Mouse (Mus musculus) forebrain, embryonic 12.5 days (tissue): ENCODE results near the gene Pou3f1. TPM values are rescaled to one million over a fixed set of nuclear protein-coding genes. Genes with fewer than 3 reads are reported as not detected.
A peak's percentile ranks its signal among the peaks of the same experiment; 100 is the strongest.

Experiments used
- ATAC-seq: fragments of 200-750 bp; cut with Nextera tagmentation; 2 replicates; pipeline ENCODE4 v1.8.0; 2017; ENCODE audit warnings: moderate TSS enrichment; ENCODE audit not compliant: low FRiP score
- H3K27ac ChIP-seq: fragments of 300-500 bp; sonication (generic); 2 replicates; pipeline ENCODE4 v1.5.1; 2016; ENCODE audit warnings: mild to moderate bottlenecking
- H3K27me3 ChIP-seq: fragments of 300-500 bp; sonication (generic); 2 replicates; pipeline ENCODE4 v1.6.1; 2016; ENCODE audit warnings: mild to moderate bottlenecking
- H3K36me3 ChIP-seq: fragments of 300-500 bp; sonication (generic); replicated peaks from 2 replicates; pipeline ENCODE4 v1.6.1; 2016; ENCODE audit warnings: mild to moderate bottlenecking
- H3K4me1 ChIP-seq: fragments of 300-500 bp; sonication (generic); 2 replicates; pipeline ENCODE4 v1.6.1; 2016
- H3K4me2 ChIP-seq: fragments of 300-500 bp; sonication (generic); 2 replicates; pipeline ENCODE4 v1.6.1; 2016; ENCODE audit warnings: mild to moderate bottlenecking, moderate library complexity
- H3K4me3 ChIP-seq: fragments of 300-500 bp; sonication (generic); replicated peaks from 2 replicates; pipeline ENCODE4 v1.5.1; 2016; ENCODE audit warnings: mild to moderate bottlenecking
- H3K9ac ChIP-seq: fragments of 300-500 bp; sonication (generic); 2 replicates; pipeline ENCODE4 v1.6.1; 2016; ENCODE audit warnings: mild to moderate bottlenecking
- H3K9me3 ChIP-seq: fragments of 300-500 bp; sonication (generic); 2 replicates; pipeline ENCODE4 v1.6.1; 2016
- WGBS: fragments of 180-500 bp; shearing (Covaris S2); methylation state at CpG from one replicate; pipeline ENCODE4 v1.1.7; 2016; 5-methylcytosine and 5-hydroxymethylcytosine counted together
- polyA plus RNA-seq: library from polyadenylated mRNA; unstranded; fragments of >200 nt; fragmentation: Nextera tagmentation; extraction: Ambion mirVana; gene quantifications from 2 replicates; pipeline ENCODE4 v1.2.1, GENCODE M21; 2016

Pou3f1 gene
- polyA plus RNA-seq, 1 experiment from 2014 or later: 16.0 TPM

DNA sequence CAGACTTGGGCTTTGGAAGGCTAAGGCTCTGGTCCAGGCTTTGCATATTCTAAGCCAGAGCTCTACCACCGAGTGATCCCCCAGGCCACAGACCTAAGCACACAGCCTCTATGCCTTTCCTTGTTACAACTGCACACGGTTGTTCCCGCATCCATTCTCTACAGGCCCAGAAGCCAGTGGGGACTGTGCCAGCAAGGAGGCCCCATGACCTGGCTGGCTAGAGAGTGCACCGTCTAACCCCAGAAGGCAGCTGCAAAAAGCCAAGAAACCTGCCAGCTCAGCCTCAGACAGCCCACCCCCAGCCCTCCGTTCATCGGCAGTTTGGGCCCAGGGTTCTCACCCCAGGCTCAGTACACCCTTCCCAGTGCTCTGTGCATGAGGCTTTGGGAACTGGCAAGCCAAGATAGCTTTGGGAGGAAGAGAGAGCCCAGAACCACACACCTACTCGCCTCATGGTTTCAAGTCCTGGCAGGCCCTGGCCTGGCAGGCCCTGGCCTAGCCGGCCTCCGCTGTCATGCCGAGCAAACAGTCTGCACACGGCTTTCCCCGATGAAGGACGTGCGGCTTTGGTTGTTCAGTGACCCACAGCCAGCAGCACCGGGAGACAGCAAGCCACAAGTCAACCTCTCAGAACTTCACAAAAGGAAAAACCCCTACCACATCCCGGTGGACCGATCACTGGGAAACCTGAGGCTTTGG lies 17.9 kb downstream of the Pou3f1 start:
- Histone ChIP-seq H3K27ac (0 out of 2 replicates have a peak overlapping the region, but pooled peaks have one; percentile 19), H3K36me3 (peaks cover 22% of the 10 kb centered on the region), H3K4me2 (no peak overlapping the region), H3K9me3 (no peaks in the 10 kb centered on the region), H3K9ac (no peak overlapping the region), H3K4me3 (no peak overlapping the region), H3K4me1 (peaks cover 42% of the 10 kb centered on the region), H3K27me3 (peaks cover 36% of the 10 kb centered on the region)
- ATAC-seq: no peak
- WGBS: 51% methylated on average over 17 of the region's 17 CpGs

DNA sequence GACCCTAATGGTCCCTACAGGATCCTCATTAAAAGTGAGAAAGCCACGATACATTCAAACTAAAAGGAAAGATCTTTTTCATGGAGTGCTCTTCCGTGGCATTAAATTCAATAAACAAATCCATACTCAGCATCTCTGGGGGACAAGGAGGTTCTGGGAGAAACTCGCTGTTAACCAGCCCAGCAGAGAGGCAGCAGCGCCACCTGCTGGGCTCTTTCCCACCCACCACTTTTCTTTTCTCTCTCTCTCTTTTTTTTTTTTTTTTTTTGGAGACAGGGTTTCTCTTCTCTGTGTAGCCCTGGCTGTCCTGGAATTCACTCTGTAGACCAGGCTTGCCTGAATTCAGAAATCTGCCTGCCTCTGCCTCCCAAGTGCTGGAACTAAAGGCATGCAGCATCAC lies 18.4 kb downstream of the Pou3f1 start:
- no peak for ATAC-seq
- Histone ChIP-seq H3K9ac (no peak overlapping the region), H3K4me1 (peaks cover 42% of the 10 kb centered on the region), H3K36me3 (peaks cover 27% of the 10 kb centered on the region), H3K4me3 (no peak overlapping the region), H3K4me2 (no peak overlapping the region), H3K9me3 (no peaks in the 10 kb centered on the region), H3K27me3 (peaks cover 32% of the 10 kb centered on the region), H3K27ac (no peak overlapping the region)
- WGBS: 2% methylated on average over 4 of the region's 4 CpGs

DNA sequence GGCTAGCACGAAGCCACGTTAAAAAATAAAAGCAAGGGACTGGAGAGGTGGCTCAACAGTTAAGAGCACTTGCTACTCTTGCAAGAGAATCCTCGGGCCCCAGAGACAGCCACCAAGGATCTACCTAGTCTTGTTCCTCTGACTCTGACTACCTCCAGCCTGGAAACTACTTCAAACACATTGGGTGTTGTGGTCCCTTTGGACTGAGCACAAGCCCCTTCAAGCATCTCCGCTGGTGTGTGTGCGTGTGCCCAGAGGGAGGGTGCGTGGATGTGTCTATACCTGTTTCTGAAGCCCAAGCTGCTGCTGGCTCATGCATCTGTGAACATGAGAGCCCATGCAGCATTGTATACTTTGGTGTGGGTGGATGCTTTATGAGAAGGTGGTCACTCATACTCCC lies 19.4 kb downstream of the Pou3f1 start:
- Histone ChIP-seq H3K4me2 (no peak overlapping the region), H3K4me3 (no peak overlapping the region), H3K9me3 (no peaks in the 10 kb centered on the region), H3K9ac (no peak overlapping the region), H3K27ac (no peak overlapping the region), H3K4me1 (peaks cover 40% of the 10 kb centered on the region), H3K36me3 (peaks cover 37% of the 10 kb centered on the region), H3K27me3 (peaks cover 23% of the 10 kb centered on the region)
- 79% methylated on average over 6 of the region's 6 CpGs for WGBS
- no peak for ATAC-seq

DNA sequence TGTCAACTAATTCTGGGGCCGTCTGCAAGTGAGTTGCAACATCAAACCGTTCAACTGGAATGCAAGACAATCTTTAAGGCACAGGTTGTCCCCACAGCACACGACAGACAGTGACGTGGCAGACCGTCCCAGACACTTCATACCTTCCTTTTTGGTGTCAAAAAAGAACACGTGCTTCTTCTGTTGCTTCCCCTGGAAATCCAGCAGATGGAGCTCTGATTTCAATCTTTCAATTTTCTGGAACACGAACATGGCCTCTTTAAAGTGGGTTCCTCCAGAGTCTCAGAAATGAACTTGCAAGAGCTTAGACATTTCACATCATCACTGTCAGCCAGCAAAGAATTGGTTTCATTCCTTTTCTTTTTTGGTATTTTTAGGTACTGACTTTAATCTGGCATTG lies 25.7 kb downstream of the Pou3f1 start:
- H3K4me1 ChIP-seq: no peaks in the 10 kb centered on the region
- no peak for ATAC-seq
- no peak overlapping the region for H3K4me2 ChIP-seq
- no peak overlapping the region for H3K9ac ChIP-seq
- H3K27ac ChIP-seq: no peak overlapping the region
- H3K9me3 ChIP-seq: no peaks in the 10 kb centered on the region
- H3K27me3 ChIP-seq: no peaks in the 10 kb centered on the region
- WGBS: 58% methylated on average over 7 of the region's 7 CpGs
- no peak overlapping the region for H3K4me3 ChIP-seq
- H3K36me3 ChIP-seq: peaks cover 76% of the 10 kb centered on the region

DNA sequence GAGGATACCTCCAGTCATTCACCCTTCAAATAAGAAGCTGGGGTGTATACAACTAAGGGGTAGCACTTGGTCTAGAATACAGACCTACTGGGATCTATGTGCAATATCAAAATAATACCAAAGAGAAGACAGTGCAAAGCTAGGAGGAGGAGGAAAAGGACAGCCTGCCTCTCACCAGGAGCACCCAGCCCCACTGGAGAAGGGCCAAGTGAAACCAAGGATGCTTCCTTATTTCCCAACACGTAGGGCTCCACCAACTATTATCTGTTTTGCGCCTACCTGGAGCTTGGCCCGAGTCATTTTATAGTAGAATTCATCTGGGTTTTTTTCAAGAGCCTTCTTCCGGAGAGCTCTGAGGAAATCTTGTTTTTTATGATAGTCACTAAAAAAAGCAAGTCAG lies 26.9 kb downstream of the Pou3f1 start:
- WGBS: 92% methylated on average over 4 of the region's 4 CpGs
- H3K4me3 ChIP-seq: no peak overlapping the region
- no peak overlapping the region for H3K4me2 ChIP-seq
- no peak overlapping the region for H3K9ac ChIP-seq
- no peaks in the 10 kb centered on the region for H3K4me1 ChIP-seq
- ATAC-seq: no peak
- peaks cover 72% of the 10 kb centered on the region for H3K36me3 ChIP-seq
- H3K9me3 ChIP-seq: no peaks in the 10 kb centered on the region
- no peaks in the 10 kb centered on the region for H3K27me3 ChIP-seq
- H3K27ac ChIP-seq: no peak overlapping the region

DNA sequence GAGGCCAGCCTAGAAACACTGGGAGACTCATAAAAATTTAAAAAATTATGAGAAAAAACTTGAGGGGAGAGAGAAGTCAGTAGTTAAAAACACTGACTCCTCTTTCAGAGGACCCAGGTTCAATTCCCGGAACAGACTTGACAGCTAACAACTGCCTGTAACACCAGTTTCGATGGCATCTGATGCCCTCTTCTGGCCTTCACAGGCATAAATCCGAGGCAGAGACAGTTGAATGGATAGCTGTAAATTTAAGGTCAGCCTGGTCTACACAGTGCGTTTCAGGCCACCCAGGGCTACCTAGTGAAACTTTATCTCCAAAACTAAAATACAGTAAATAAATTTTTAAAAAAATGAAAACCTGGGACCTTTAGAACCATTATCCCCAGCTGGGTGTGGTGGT lies 28.4 kb downstream of the Pou3f1 start:
- no peaks in the 10 kb centered on the region for H3K4me1 ChIP-seq
- no peak overlapping the region for H3K4me2 ChIP-seq
- no peaks in the 10 kb centered on the region for H3K27me3 ChIP-seq
- no peak overlapping the region for H3K4me3 ChIP-seq
- WGBS: 88% methylated on average over 4 of the region's 4 CpGs
- ATAC-seq: no peak
- no peak overlapping the region for H3K9ac ChIP-seq
- no peak overlapping the region for H3K27ac ChIP-seq
- peaks cover 56% of the 10 kb centered on the region for H3K36me3 ChIP-seq
- no peaks in the 10 kb centered on the region for H3K9me3 ChIP-seq

DNA sequence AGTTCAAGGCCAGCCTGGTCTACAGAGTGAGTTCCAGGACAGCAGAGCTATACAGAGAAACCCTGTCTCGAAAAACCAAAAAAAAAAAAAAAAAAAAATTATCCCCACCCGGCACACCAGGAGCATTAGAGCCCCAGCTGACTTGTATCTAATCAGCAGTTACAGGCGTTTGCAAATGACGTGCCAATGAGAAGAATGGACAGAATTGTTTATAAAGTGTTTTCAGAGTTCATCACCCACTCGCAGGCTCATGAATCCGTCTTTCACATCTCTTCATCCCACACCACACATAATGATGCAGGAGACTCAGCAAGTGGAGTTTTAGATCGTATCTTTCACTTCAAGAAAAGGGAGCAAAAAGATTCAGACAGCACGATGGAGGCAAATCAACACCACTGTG lies 28.8 kb downstream of the Pou3f1 start:
- Histone ChIP-seq H3K36me3 (peaks cover 52% of the 10 kb centered on the region), H3K9me3 (no peaks in the 10 kb centered on the region), H3K4me1 (no peaks in the 10 kb centered on the region), H3K9ac (no peak overlapping the region), H3K4me2 (no peak overlapping the region), H3K27ac (no peak overlapping the region), H3K4me3 (no peak overlapping the region), H3K27me3 (no peaks in the 10 kb centered on the region)
- no peak for ATAC-seq
- 90% methylated on average over 8 of the region's 8 CpGs for WGBS

DNA sequence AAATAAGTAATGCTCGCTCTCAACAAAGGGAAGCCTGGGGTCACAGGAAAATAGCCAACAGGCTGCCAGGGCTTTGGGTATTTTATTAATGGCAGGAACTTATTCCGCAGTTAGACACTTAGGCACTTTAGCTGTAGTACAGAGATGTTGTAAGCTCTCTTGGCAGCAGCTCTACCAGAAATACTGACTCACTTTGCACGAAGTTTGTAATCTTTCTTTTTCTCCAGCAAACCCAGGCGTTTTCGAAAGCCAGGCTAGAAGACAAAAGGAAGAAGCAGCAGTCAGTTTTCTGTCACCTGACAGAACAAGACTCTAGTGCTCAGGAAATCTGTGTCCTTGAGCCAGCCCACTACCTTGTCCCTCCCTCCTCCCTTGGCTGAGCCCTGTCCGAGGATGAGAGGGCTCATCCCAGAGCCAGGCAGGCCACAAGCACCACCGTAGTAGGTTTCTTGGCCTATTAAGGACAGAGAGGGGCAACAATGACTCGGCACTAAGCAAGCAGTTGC lies 29.3 kb downstream of the Pou3f1 start:
- Histone ChIP-seq H3K4me1 (no peaks in the 10 kb centered on the region), H3K4me3 (no peak overlapping the region), H3K9ac (no peak overlapping the region), H3K27ac (no peak overlapping the region), H3K9me3 (no peaks in the 10 kb centered on the region), H3K27me3 (no peaks in the 10 kb centered on the region), H3K36me3 (peaks cover 47% of the 10 kb centered on the region), H3K4me2 (no peak overlapping the region)
- WGBS: 91% methylated on average over 8 of the region's 8 CpGs
- no peak for ATAC-seq

DNA sequence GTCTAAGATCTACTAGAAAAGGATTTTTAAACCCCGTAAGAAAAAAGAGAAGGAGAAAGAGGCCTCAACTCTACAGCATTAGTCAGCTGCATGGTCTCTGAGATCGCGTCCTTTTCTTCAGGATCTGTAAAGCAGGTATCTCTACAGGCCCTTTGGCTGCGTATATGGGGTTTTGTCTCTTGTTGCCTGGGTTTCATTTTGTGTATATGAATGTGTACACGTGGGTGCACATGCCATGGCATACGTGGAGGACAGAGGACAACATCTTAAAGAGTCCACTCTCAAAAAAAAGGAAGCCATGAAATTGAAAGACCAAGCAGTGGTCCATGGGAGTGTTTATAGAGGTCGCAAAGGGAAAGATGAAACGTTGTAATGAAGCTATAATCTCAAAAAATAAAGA lies 34.8 kb downstream of the Pou3f1 start:
- Histone ChIP-seq H3K9me3 (no peaks in the 10 kb centered on the region), H3K4me1 (peaks cover 19% of the 10 kb centered on the region)

DNA sequence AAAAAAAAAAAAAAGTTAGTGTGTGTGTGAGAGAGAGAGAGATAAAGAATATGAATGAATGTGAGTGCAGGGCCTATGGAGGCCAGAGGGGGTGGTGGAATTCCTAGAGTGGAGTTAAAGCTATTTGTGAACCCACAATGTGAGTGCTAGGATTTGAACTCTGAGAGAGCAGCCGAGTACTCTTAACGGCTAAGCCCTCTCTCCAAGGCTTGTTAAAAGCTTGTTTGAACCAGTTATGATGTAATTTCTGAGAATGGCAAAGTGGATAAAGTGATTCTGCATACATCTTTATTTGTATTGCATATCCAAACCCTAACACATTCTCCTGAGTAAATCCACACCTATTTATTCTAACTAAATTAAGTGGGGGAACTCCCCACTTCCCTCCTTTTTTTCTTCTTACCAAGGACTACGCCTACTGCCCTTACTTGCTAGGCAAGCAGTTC lies 35.8 kb downstream of the Pou3f1 start:
- H3K4me3 ChIP-seq: peak overlapping the region; percentile 78
- H3K4me2 ChIP-seq: peak overlapping the region; percentile 88
- peaks cover 19% of the 10 kb centered on the region for H3K4me1 ChIP-seq
- H3K36me3 ChIP-seq: peaks cover 4% of the 10 kb centered on the region
- H3K9me3 ChIP-seq: no peaks in the 10 kb centered on the region
- no peak overlapping the region for H3K27ac ChIP-seq
- WGBS: 66% methylated on average over 3 of the region's 3 CpGs
- ATAC-seq: no peak
- H3K27me3 ChIP-seq: peaks cover 19% of the 10 kb centered on the region
- peak overlapping the region; percentile 84 for H3K9ac ChIP-seq

More for the DNA sequence above, 34.8 kb downstream of the Pou3f1 start:
- H3K27ac ChIP-seq: no peak overlapping the region
- no peak overlapping the region for H3K9ac ChIP-seq
- no peak overlapping the region for H3K4me3 ChIP-seq
- 87% methylated on average over 8 of the region's 8 CpGs for WGBS
- H3K4me2 ChIP-seq: no peak overlapping the region
- H3K36me3 ChIP-seq: peaks cover 6% of the 10 kb centered on the region
- peaks cover 19% of the 10 kb centered on the region for H3K27me3 ChIP-seq
- ATAC-seq: no peak

DNA sequence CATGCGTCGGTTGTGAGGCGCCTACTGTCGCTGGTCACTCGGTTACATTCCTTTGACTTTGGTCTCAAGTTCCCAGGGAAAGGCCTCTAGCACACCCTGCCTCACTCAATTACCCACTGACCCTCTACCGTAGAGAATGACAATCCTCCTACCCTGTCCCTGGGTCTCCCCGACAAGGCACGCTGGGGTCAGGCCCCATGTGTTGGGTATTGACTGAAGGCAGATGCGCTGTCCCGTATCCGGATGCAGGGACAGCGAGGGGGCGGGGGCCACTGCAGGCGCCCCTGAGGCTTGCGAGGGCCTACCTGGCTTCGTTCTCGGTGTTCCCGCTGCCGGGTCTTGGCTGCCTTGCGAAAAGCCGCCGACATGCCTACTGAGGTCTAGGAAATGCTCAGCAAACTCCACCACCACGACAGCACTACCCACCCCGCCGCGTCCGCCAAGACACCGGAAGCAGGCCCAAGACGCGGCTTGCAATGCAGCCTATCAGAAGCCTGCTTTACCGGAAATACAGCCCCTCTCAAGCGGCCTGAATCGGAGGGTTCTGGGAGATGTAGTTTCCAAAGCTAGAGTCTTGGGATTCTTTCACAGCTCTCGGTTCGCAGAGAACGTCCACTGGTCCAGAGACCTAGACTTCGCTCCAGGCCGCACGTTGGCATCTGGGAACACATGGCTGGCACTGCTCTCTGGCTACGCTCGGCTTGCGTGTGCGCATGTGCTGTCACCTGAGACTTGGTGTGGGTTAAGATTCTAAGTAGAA lies 36.7 kb downstream of the Pou3f1 start, which contains the start of gene Utp11:
Gene Utp11, minus strand, starts transcription at position 466 of the 760 bp plus-strand sequence.
- WGBS: under 1% methylated on average over 43 of the region's 43 CpGs
- Histone ChIP-seq H3K4me3 (peak within 1 kb of the TSS; percentile 78), H3K27ac (peak within 1 kb of the TSS; percentile 27; the same call in 1 of the 2 replicates)

DNA sequence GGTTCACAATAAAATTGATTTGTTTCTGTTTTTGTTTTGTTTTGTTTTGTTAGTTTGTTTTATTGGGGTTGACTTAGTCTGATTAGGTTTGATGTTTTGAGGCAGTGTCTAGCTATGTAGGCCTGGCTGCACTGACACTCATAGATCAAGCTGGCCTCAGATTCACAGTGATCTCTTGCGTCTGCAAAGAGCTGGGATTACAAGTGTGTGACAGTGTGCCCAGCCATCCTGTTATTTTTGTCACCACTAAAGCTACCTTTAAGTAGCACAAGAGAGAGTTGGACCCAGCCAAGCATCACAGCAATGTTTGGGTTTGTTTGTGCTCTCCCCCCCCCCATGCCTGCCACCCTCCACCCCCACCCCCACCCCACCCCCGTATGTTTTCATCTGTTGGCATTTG lies 38.0 kb downstream of the Pou3f1 start:
- WGBS: 84% methylated on average over 2 of the region's 2 CpGs
- no peak for ATAC-seq
- H3K27me3 ChIP-seq: peaks cover 25% of the 10 kb centered on the region
- H3K27ac ChIP-seq: no peak overlapping the region
- H3K36me3 ChIP-seq: no peaks in the 10 kb centered on the region
- H3K4me3 ChIP-seq: no peak overlapping the region
- peaks cover 20% of the 10 kb centered on the region for H3K4me1 ChIP-seq
- no peak overlapping the region for H3K4me2 ChIP-seq
- H3K9ac ChIP-seq: no peak overlapping the region
- no peaks in the 10 kb centered on the region for H3K9me3 ChIP-seq

More for the DNA sequence above, 36.7 kb downstream of the Pou3f1 start, which contains the start of gene Utp11:
- H3K4me1 ChIP-seq: peaks cover 19% of the 10 kb centered on the region
- H3K9ac ChIP-seq: peak within 1 kb of the TSS; percentile 84
- H3K27me3 ChIP-seq: peaks cover 19% of the 10 kb centered on the region
- H3K4me2 ChIP-seq: peak within 1 kb of the TSS; percentile 88
- no peaks in the 10 kb centered on the region; the same call in 1 of the 2 replicates for H3K36me3 ChIP-seq
- ATAC-seq: peak; percentile 98
- H3K9me3 ChIP-seq: no peaks in the 10 kb centered on the region
